Mouse (Mus musculus) heart, adult 2 months (tissue): ENCODE data around the gene Kat6b. TPM values are rescaled to one million over a fixed set of nuclear protein-coding genes. Genes with fewer than 3 reads are reported as not detected.

ENCODE experiments used
- DNase-seq, 2 experiments: peaks; one replicate each; pipeline ENCODE4 v3.0.0; 2021
- H3K27ac ChIP-seq: fragments of 200-600 bp; 2 replicates; pipeline ENCODE4 v1.8.1; 2022
- H3K27me3 ChIP-seq: fragments of 200-500 bp; 2 replicates; pipeline ENCODE4 v1.6.1; 2012; ENCODE audit warnings: mild to moderate bottlenecking, low read length, inconsistent platforms, mixed read lengths; ENCODE audit not compliant: control insufficient read depth, insufficient read depth
- H3K36me3 ChIP-seq: fragments of 200-500 bp; 2 replicates; pipeline ENCODE4 v1.6.1; 2012; ENCODE audit warnings: low read length, inconsistent platforms; ENCODE audit not compliant: control insufficient read depth, insufficient read depth
- H3K4me1 ChIP-seq: fragments of 200-500 bp; 2 replicates; pipeline ENCODE4 v1.6.1; 2011; ENCODE audit warnings: low read length; ENCODE audit not compliant: control insufficient read depth, insufficient read depth
- H3K4me3 ChIP-seq: fragments of 200-600 bp; 2 replicates; pipeline ENCODE4 v1.8.1; 2022
- H3K79me2 ChIP-seq: fragments of 200-500 bp; replicated peaks from 2 replicates; pipeline ENCODE4 v1.6.1; 2012; ENCODE audit warnings: mild to moderate bottlenecking, inconsistent platforms, low read length, moderate library complexity, mixed read lengths; ENCODE audit not compliant: control insufficient read depth, insufficient read depth
- H3K9ac ChIP-seq: fragments of 200-500 bp; 2 replicates; pipeline ENCODE4 v1.6.1; 2012; ENCODE audit warnings: low read depth, mild to moderate bottlenecking, control low read depth, inconsistent platforms, low read length, mixed read lengths
- CTCF ChIP-seq: fragments of 200-600 bp; IDR thresholded peaks from 2 replicates; pipeline ENCODE4 v1.8.1; 2022; ENCODE audit warnings: antibody characterized with exemption, mild to moderate bottlenecking, moderate library complexity
- EP300 ChIP-seq: fragments of 200-500 bp; IDR thresholded peaks from 2 replicates; pipeline ENCODE4 v1.6.1; 2011; ENCODE audit warnings: low read depth, low read length, control low read depth; ENCODE audit not compliant: insufficient read depth
- POLR2A ChIP-seq: fragments of 200-500 bp; IDR thresholded peaks from 2 replicates; pipeline ENCODE4 v1.6.1; 2011; ENCODE audit warnings: mild to moderate bottlenecking, low read depth, low read length, control low read depth; ENCODE audit not compliant: insufficient read depth
- WGBS: fragments of 180-500 bp; shearing (Covaris S2); methylation state at CpG from one replicate; pipeline ENCODE4 v1.1.7; 2018; 5-methylcytosine and 5-hydroxymethylcytosine counted together
- intact Hi-C: fragments of 180-260 bp; cut with DNase I; formaldehyde crosslinking; loops from one replicate; pipeline ENCODE4 v1.15.1; 2025
- polyA plus RNA-seq: library from polyadenylated mRNA; depleted of rRNA; stranded (reverse); fragments of >200 nt; gene quantifications from 2 replicates; pipeline ENCODE4 v1.2.3, GENCODE M21; 2012
- total RNA-seq, 2 experiments: library from RNA; stranded (reverse); gene quantifications; 2 replicates each; pipeline ENCODE4 v1.2.3; 2021

Kat6b gene
- total and polyA plus RNA-seq, 3 experiments = 9.0 to 27.9 (median 26.6) TPM

DNA sequence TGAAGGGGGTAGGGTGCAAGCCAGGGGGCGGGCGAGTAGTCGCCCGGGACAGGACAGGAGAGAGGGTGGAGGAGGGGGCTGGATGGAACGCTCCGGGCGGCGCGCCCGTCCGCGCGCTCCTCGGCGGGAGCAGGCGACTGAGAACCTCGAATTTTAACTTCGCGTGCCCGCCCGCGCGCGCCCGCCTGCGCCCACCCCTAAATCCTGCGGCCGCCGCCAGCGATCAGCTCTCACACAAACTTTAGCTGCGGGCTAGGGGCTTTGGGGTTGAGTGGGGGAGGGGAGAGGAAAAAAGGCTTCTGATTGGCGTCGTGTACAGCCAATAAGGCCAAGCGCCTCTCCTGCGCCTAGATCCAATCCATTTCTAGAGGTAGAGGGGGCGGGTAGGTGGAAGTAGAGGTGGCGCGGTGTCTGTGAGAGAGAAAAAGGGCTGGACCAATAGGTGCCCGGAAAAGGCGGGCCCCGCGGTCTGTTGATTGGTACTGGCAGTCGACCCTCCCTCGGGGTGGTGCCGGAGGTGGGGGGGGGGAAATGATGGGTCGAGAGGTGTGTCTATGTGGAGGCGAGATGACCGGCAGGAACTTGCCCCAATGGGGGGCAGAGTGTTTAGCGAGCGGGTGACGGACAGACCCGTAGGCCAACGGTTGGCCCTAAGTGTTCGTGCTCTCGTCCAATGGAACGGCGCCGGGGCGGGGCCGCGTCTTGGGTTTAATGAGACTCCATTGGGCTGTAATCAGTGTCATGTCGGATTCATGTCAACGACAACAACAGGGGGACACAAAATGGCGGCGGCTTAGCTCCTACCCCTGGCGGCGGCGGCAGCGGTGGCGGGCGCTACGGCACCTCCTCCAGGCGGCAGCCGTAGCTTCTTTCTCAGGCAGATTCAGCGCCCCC is 19.2 kb downstream of the Kat6b start:
- Histone ChIP-seq H3K4me1 (peaks cover 6% of the 10 kb centered on the region), H3K4me3 (peak overlapping the region; percentile 77), H3K36me3 (no peaks in the 10 kb centered on the region; the same call in 1 of the 2 replicates), H3K27me3 (no peaks in the 10 kb centered on the region), H3K9ac (peak overlapping the region; percentile 97), H3K79me2 (peaks cover 7% of the 10 kb centered on the region), H3K27ac (peak overlapping the region; percentile 99)
- under 1% methylated on average over 72 of the region's 75 CpGs for WGBS
- peak; percentile 99 to 100 for DNase-seq
- intact Hi-C loops = loop anchor here (5.0 to 10.0 kb wide), 5 partner anchors 47 to 446 kb away; partner anchors contain the start of genes Adk, Ap3m1, Dusp13 and Samd8
- TF ChIP-seq POLR2A (peak; percentile 68), EP300 (peak; percentile 42; the same call in 1 of the 2 replicates), CTCF (peak; percentile 24)

DNA sequence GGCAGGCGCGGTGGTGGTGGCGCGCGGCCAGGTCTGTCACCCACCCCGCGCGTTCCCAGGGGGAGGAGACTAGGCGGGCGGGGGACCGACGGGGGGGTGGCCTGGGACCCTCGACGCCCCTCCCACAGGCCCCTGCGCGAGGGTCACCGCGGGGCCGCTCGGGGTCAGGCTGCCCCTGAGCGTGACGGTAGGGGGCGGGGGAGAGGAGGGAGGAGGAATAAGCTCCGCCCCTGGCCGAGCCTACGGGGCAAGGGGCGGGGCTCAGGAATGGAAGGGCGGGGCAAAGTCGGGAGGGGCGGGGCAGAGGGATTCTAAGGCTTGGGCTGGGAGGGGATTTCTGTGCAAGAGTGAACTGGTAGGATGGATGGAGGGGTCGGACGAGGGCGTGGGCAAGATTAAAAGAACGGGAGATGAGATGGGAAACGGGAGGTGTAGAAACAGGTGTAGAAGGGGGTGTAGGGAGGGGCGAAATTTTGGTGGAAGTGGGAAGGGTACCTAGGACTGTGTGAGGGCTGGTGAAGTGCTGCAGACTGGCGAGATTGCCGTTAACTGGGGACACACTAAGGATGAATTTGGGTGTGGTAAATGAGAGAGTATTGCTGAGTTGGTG is 19.9 kb downstream of the Kat6b start:
- no peaks in the 10 kb centered on the region; the same call in 1 of the 2 replicates for H3K36me3 ChIP-seq
- intact Hi-C loops = loop anchor here (5.0 to 10.0 kb wide), 5 partner anchors 46 to 446 kb away; partner anchors contain the start of genes Adk, Ap3m1, Dusp13 and Samd8
- 1% methylated on average over 38 of the region's 38 CpGs for WGBS
- H3K27ac ChIP-seq = peak overlapping the region; percentile 99
- H3K27me3 ChIP-seq = no peaks in the 10 kb centered on the region
- peak; percentile 90 to 92 for DNase-seq
- H3K9ac ChIP-seq = peak overlapping the region; percentile 97
- H3K4me3 ChIP-seq = peak overlapping the region; percentile 77
- peaks cover 7% of the 10 kb centered on the region for H3K79me2 ChIP-seq
- no peak for TF ChIP-seq CTCF
- no peak for TF ChIP-seq POLR2A
- no peak for TF ChIP-seq EP300
- H3K4me1 ChIP-seq = peaks cover 6% of the 10 kb centered on the region

DNA sequence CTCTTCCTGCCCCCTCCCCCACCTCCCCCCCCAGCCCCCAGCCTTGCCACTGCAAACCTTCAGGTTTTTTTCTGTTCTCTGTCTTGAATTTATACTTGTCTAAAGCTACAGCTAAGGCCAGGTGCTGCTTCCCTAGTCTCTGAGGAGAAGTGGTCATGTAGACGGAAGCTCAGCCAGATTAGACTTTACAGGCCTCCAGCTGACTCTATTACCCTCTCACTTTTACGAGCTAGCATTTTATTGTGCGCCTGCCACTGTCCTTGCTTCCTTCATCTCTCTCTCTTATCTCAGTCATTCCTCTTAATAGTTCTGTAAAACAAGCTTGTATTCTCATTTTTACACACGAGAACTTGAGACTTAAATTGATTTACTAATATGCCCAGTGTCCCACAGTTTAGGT is 23.8 kb downstream of the Kat6b start:
- peaks cover 16% of the 10 kb centered on the region for H3K79me2 ChIP-seq
- intact Hi-C loops = loop anchor here (10.0 kb wide), 3 partner anchors 110 to 450 kb away; partner anchors contain the start of genes Adk, Ap3m1 and Vdac2
- H3K4me3 ChIP-seq = no peak overlapping the region
- peaks cover 10% of the 10 kb centered on the region for H3K4me1 ChIP-seq
- H3K27me3 ChIP-seq = no peaks in the 10 kb centered on the region
- no peak for DNase-seq
- peaks cover 3% of the 10 kb centered on the region for H3K36me3 ChIP-seq
- H3K9ac ChIP-seq = no peak overlapping the region
- WGBS = 47% methylated on average over 4 of the region's 4 CpGs
- H3K27ac ChIP-seq = no peak overlapping the region
- TF ChIP-seq POLR2A (no peak), CTCF (no peak), EP300 (no peak)

DNA sequence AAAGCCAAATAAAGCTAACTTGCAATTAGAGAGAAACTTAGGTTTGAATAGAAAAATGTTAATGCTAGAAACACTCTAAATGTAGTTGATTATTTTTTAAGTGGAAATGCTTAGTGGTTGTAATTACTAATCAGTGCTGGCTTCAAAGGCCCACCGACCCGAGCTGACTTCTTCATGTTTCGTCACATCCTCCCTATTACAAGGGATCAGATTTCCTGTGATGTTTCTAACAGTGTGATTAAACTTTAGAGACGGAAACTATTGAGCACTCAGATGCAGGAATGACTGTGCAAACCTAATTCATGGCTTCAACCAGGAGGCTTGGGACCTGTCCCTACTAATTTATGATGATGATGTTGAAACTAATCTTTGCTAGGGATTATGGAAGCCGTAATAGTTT is 25.8 kb downstream of the Kat6b start:
- no peak overlapping the region for H3K9ac ChIP-seq
- DNase-seq = no peak
- H3K4me3 ChIP-seq = no peak overlapping the region
- no peaks in the 10 kb centered on the region for H3K27me3 ChIP-seq
- no peak overlapping the region for H3K27ac ChIP-seq
- intact Hi-C loops = loop anchor here (10.0 kb wide), 3 partner anchors 108 to 452 kb away; partner anchors contain the start of genes Adk, Ap3m1 and Vdac2
- peaks cover 12% of the 10 kb centered on the region for H3K4me1 ChIP-seq
- WGBS = 53% methylated on average over 5 of the region's 5 CpGs
- peaks cover 19% of the 10 kb centered on the region for H3K79me2 ChIP-seq
- TF ChIP-seq EP300 (no peak), POLR2A (no peak), CTCF (no peak)
- peaks cover 11% of the 10 kb centered on the region for H3K36me3 ChIP-seq

DNA sequence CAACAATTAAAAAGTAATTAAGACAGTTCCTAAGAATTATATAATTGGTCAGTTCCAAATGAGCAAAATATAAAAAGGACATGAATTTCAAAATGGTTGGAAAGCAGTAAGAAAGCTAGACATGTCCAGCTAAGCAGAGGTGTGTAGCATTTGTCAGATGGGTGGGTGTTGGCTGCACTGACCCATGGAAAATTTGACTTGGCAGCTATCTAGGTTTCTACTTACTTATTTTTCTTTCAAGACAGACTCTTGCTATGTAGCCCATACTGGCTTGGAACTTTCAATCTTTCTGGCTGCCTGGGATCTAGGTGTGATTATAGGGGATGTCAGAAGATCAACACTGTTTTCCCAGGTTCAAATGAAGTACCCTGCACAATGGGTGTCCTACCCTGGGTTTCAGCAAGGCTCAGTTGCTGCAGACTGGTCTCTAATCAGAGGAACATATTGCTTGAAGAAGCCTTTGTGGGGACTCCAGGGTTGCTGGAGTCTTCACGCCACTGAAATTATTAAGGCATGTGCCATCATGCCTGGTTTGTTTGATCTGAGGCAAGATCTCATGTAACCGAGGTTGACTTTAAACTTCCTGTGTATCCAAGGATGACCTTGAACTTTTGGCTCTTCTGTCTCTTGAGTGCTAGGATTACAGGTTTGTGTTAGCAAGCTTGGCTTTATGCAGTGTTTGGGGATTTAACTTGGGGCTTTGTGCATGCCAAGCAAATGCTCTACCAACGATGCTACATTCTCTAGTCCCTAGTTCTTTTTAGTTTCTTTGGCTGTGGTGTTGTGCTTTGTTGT is 28.1 kb downstream of the Kat6b start:
- no peaks in the 10 kb centered on the region for H3K27me3 ChIP-seq
- peaks cover 9% of the 10 kb centered on the region for H3K4me1 ChIP-seq
- DNase-seq = no peak
- H3K4me3 ChIP-seq = no peak overlapping the region
- no peak overlapping the region for H3K9ac ChIP-seq
- intact Hi-C loops = loop anchor here (10.0 kb wide), 3 partner anchors 105 to 455 kb away; partner anchors contain the start of genes Adk, Ap3m1 and Vdac2
- peaks cover 16% of the 10 kb centered on the region for H3K79me2 ChIP-seq
- WGBS = 58% methylated on average over 3 of the region's 3 CpGs
- H3K36me3 ChIP-seq = peaks cover 11% of the 10 kb centered on the region
- TF ChIP-seq CTCF (no peak), EP300 (no peak), POLR2A (no peak)
- H3K27ac ChIP-seq = no peak overlapping the region
